Mouse (Mus musculus) right cerebral cortex, adult 18-20 months (tissue): ENCODE measurements around the gene Olfr1275.

Source experiments
- DNase-seq: peaks from one replicate; pipeline ENCODE4 v3.0.0; 2022; ENCODE audit warnings: mixed read lengths

Gene Olfr1275

GRCm38 (mm10) chr2:111235186-111235585 lies at the start of gene Olfr1275:
TSS of gene Olfr1275 (minus strand) at chr2:111235286.
- DNase-seq = no peak

GRCm38 (mm10) chr2:111274006-111274405 lies 38.9 kb upstream of the Olfr1275 start, which contains the start of gene Olfr1277:
TSS of gene Olfr1277 (minus strand) at chr2:111274106.
- DNase-seq = no peak

- no peak for DNase-seq
Observed at GRCm38 (mm10) chr2:111254216-111254615, 19.1 kb upstream of the Olfr1275 start, which contains the start of gene Olfr1276. TSS of gene Olfr1276 (plus strand) at chr2:111254516.

DNA sequence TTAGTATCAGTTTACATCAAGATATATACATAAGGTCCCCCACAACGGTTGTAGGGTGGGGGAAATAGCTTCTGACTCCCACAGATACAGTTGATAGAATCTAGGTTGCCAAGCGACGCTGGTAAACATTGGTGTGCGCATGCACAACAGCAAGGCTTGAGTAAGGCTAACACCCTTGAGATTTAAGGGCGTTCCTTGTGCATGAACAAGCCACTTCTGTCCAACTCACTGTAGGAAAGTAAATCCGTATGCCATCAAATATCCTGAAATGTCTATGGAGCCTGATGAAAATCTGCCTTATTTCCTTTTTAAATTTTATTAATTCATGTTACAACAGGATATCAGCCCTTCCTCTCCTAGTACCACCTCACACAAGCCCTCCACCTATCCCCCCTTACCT lies 5.6 kb downstream of the Olfr1275 start, which contains the start of gene 4930430A15Rik:
4930430A15Rik (minus strand) TSS at position 101 of the 400 bp plus-strand sequence.
- no peak for DNase-seq

GRCm38 (mm10) chr2:111182068-111182467 lies 53.0 kb downstream of the Olfr1275 start:
- no peak for DNase-seq
